Mouse (Mus musculus) bone marrow macrophage, adult 2 months (primary cell): ENCODE measurements at regions not wholly inside any gene's neighbourhood (a gene's known extent, or its start where the extent isn't known, plus 50 kb on each side); places are given as distances from the start of the nearest gene placed in this dataset.

Experiments
- CTCF ChIP-seq: IDR thresholded peaks from 2 replicates; pipeline ENCODE4 v1.5.1; 2012; ENCODE audit warnings: low read depth, mild to moderate bottlenecking, low read length, moderate library complexity
- POLR2A ChIP-seq: IDR thresholded peaks from 2 replicates; pipeline ENCODE4 v1.6.1; 2012; ENCODE audit warnings: mild to moderate bottlenecking, low read depth, low read length, borderline replicate concordance

- TF ChIP-seq POLR2A (no peak), CTCF (no peak)
Measured at GRCm38 (mm10) chr4:12657820-12658219, 486.0 kb upstream of the Fam92a start.
